Mouse (Mus musculus): ENCODE results near the gene 6330409D20Rik.

- TF ChIP-seq HCFC1 (IDR thresholded peaks at IDR 0.05; ENCODE audit: borderline replicate concordance, insufficient read depth, low read length) (no peak), ZNF384 (IDR thresholded peaks at IDR 0.05; ENCODE audit: low read depth, low read length) (no peak), CHD2 (IDR thresholded peaks at IDR 0.05; ENCODE audit: low read depth, low read length) (no peak), MAFK (IDR thresholded peaks at IDR 0.05; ENCODE audit: insufficient read depth, low read depth, low read length) (no peak), ZC3H11A (IDR thresholded peaks at IDR 0.05; ENCODE audit: borderline replicate concordance, low read depth, low read length) (no peak)
Observed at GRCm38 (mm10) chr2:32776192-32776591, 35.4 kb upstream of the 6330409D20Rik start.
